Mouse (Mus musculus) cortical plate, adult 2 months (tissue): Measurements from ENCODE around the gene Trim33.

Experiments used
- CTCF ChIP-seq: fragments of 200-500 bp; IDR thresholded peaks from 2 replicates; pipeline ENCODE4 v1.5.1; 2011; ENCODE audit warnings: mild to moderate bottlenecking, control low read depth, low read length; ENCODE audit not compliant: insufficient read depth; ENCODE audit errors: extremely low read depth
- POLR2A ChIP-seq: fragments of 200-500 bp; IDR thresholded peaks from 2 replicates; pipeline ENCODE4 v1.6.1; 2011; ENCODE audit warnings: mild to moderate bottlenecking, low read length, control low read depth; ENCODE audit not compliant: insufficient read depth; ENCODE audit errors: extremely low read depth

GRCm38 (mm10) chr3:103241524-103241923 lies 37.6 kb upstream of the Trim33 start:
- no peak for TF ChIP-seq CTCF
- TF ChIP-seq POLR2A = no peak
